Mouse (Mus musculus) monocyte, adult 2 months (primary cell): ENCODE data around the gene Foxo3.

Source experiments
- DNase-seq, 2 experiments: peaks; one replicate each; pipeline ENCODE4 v3.0.0; 2022; ENCODE audit warnings: low spot score in 2 of 2, low read depth in 1 of 2

Gene Foxo3

GRCm38 (mm10) chr10:42230471-42231099, 46.0 kb downstream of the Foxo3 start:
- DNase-seq, result no peak

GRCm38 (mm10) chr10:42227751-42228241, 48.8 kb downstream of the Foxo3 start:
- DNase-seq, result no peak

GRCm38 (mm10) chr10:42226176-42226575, 50.4 kb downstream of the Foxo3 start:
- no peak for DNase-seq

- no peak for DNase-seq
These were observed 51.2 kb downstream of the Foxo3 start for GRCm38 (mm10) chr10:42225184-42225935.

- DNase-seq, result no peak
These were observed 54.6 kb downstream of the Foxo3 start for GRCm38 (mm10) chr10:42221996-42222395.

- DNase-seq, result no peak
These were observed 55.2 kb downstream of the Foxo3 start for GRCm38 (mm10) chr10:42221136-42221891.

GRCm38 (mm10) chr10:42220418-42220952, 56.1 kb downstream of the Foxo3 start:
- no peak for DNase-seq

GRCm38 (mm10) chr10:42211407-42211806, 65.1 kb downstream of the Foxo3 start:
- DNase-seq, result no peak

GRCm38 (mm10) chr10:42210641-42211040, 65.9 kb downstream of the Foxo3 start:
- DNase-seq, result no peak

GRCm38 (mm10) chr10:42209809-42210208, 66.7 kb downstream of the Foxo3 start:
- DNase-seq, result no peak

- no peak for DNase-seq
These were observed 68.9 kb downstream of the Foxo3 start for GRCm38 (mm10) chr10:42207612-42208011.

- no peak for DNase-seq
These were observed 71.7 kb downstream of the Foxo3 start for GRCm38 (mm10) chr10:42204768-42205412.

- no peak for DNase-seq
These were observed 73.0 kb downstream of the Foxo3 start for GRCm38 (mm10) chr10:42203321-42204155.

- no peak for DNase-seq
These were observed 74.0 kb downstream of the Foxo3 start for GRCm38 (mm10) chr10:42202561-42202960.

- DNase-seq, result no peak
These were observed 77.1 kb downstream of the Foxo3 start for GRCm38 (mm10) chr10:42199472-42199871.

GRCm38 (mm10) chr10:42198682-42199081, 77.9 kb downstream of the Foxo3 start:
- DNase-seq, result no peak

- no peak for DNase-seq
These were observed 81.8 kb downstream of the Foxo3 start for GRCm38 (mm10) chr10:42194784-42195183.

GRCm38 (mm10) chr10:42193981-42194380, 82.6 kb downstream of the Foxo3 start:
- no peak for DNase-seq

- no peak for DNase-seq
These were observed 83.6 kb downstream of the Foxo3 start for GRCm38 (mm10) chr10:42192951-42193350.
